Mouse (Mus musculus): ENCODE results near the gene Olfr799.

Olfr799 gene

GRCm38 (mm10) chr10:129637184-129637583 lies at the start of gene Olfr799:
Gene Olfr799 (plus strand): TSS chr10:129637484.
- no peak for DNase-seq (ENCODE audit: low read depth, low spot score)

- DNase-seq (ENCODE audit: low read depth, low spot score) = no peak
These were observed 24.8 kb upstream of the Olfr799 start, which contains the start of gene Olfr796 for GRCm38 (mm10) chr10:129612470-129612869. Gene Olfr796 (minus strand): TSS chr10:129612570.

- DNase-seq (ENCODE audit: low read depth, low spot score) = no peak
These were observed 15.6 kb upstream of the Olfr799 start for GRCm38 (mm10) chr10:129621724-129622123.

GRCm38 (mm10) chr10:129623251-129623650 lies 14.0 kb upstream of the Olfr799 start:
- no peak for DNase-seq (ENCODE audit: low read depth, low spot score)

GRCm38 (mm10) chr10:129627834-129628233 lies 9.4 kb upstream of the Olfr799 start, which contains the start of gene Olfr798:
Gene Olfr798 (minus strand): TSS chr10:129627934.
- no peak for DNase-seq (ENCODE audit: low read depth, low spot score)

- DNase-seq (ENCODE audit: low read depth, low spot score) = no peak
These were observed 14.5 kb downstream of the Olfr799 start for GRCm38 (mm10) chr10:129651763-129652162.

GRCm38 (mm10) chr10:129657394-129657793 lies 20.1 kb downstream of the Olfr799 start, which contains the start of gene Olfr800:
Gene Olfr800 (plus strand): TSS chr10:129657694.
- no peak for DNase-seq (ENCODE audit: low read depth, low spot score)

GRCm38 (mm10) chr10:129673765-129674164 lies 36.5 kb downstream of the Olfr799 start, which contains the start of gene Olfr801:
Gene Olfr801 (minus strand): TSS chr10:129673865.
- no peak for DNase-seq (ENCODE audit: low read depth, low spot score)

GRCm38 (mm10) chr10:129688069-129688468 lies 50.8 kb downstream of the Olfr799 start, which contains the start of gene Olfr802:
Gene Olfr802 (minus strand): TSS chr10:129688169.
- no peak for DNase-seq (ENCODE audit: low read depth, low spot score)

GRCm38 (mm10) chr10:129694186-129694585 lies 56.9 kb downstream of the Olfr799 start, which contains the start of gene Olfr803:
Gene Olfr803 (minus strand): TSS chr10:129694286.
- no peak for DNase-seq (ENCODE audit: low read depth, low spot score)

All from brain, embryonic 18.5 days (tissue).